Mouse (Mus musculus) c-Kit-positive CD71-positive TER-119-positive erythroid progenitor cells, embryonic 14.5 days (primary cell): ENCODE data around the gene Baiap2l1.
"Not testable (repeated sequence)": the region's sequence is repeated elsewhere in the genome, so short reads cannot be mapped to it uniquely, and the experiment has no call there.

Experiments used
- DNase-seq: peaks from one replicate; pipeline ENCODE4 v3.0.0-alpha.2; 2013; ENCODE audit warnings: low spot score

Gene Baiap2l1

GRCm38 (mm10) chr5:144351185-144351584 is 6.7 kb downstream of the Baiap2l1 start:
- no peak for DNase-seq

GRCm38 (mm10) chr5:144344592-144344991 is 13.3 kb downstream of the Baiap2l1 start:
- no peak for DNase-seq

- no peak for DNase-seq
Observed at GRCm38 (mm10) chr5:144341085-144341484, 16.8 kb downstream of the Baiap2l1 start.

GRCm38 (mm10) chr5:144338787-144339186 is 19.1 kb downstream of the Baiap2l1 start:
- DNase-seq: no peak

GRCm38 (mm10) chr5:144335357-144335756 is 22.6 kb downstream of the Baiap2l1 start:
- not testable (repeated sequence) for DNase-seq

GRCm38 (mm10) chr5:144334010-144334409 is 23.9 kb downstream of the Baiap2l1 start:
- DNase-seq: no peak

- no peak for DNase-seq
Observed at GRCm38 (mm10) chr5:144322717-144323116, 35.2 kb downstream of the Baiap2l1 start.

- DNase-seq: no peak
Observed at GRCm38 (mm10) chr5:144321681-144322080, 36.2 kb downstream of the Baiap2l1 start.

- no peak for DNase-seq
Observed at GRCm38 (mm10) chr5:144318286-144318685, 39.6 kb downstream of the Baiap2l1 start.

- DNase-seq: no peak
Observed at GRCm38 (mm10) chr5:144317426-144317825, 40.5 kb downstream of the Baiap2l1 start.

GRCm38 (mm10) chr5:144316442-144316841 is 41.5 kb downstream of the Baiap2l1 start:
- DNase-seq: no peak

GRCm38 (mm10) chr5:144314731-144315494 is 43.0 kb downstream of the Baiap2l1 start:
- no peak for DNase-seq

- DNase-seq: no peak
Observed at GRCm38 (mm10) chr5:144313335-144313734, 44.6 kb downstream of the Baiap2l1 start.

GRCm38 (mm10) chr5:144312183-144312582 is 45.7 kb downstream of the Baiap2l1 start:
- no peak for DNase-seq

GRCm38 (mm10) chr5:144308929-144309328 is 49.0 kb downstream of the Baiap2l1 start:
- no peak for DNase-seq

- DNase-seq: no peak
Observed at GRCm38 (mm10) chr5:144303071-144303470, 54.8 kb downstream of the Baiap2l1 start.

GRCm38 (mm10) chr5:144296090-144296604 is 61.8 kb downstream of the Baiap2l1 start:
- DNase-seq: no peak

GRCm38 (mm10) chr5:144295357-144295756 is 62.6 kb downstream of the Baiap2l1 start:
- no peak for DNase-seq

GRCm38 (mm10) chr5:144294908-144295307 is 63.0 kb downstream of the Baiap2l1 start:
- DNase-seq: no peak

- DNase-seq: no peak
Observed at GRCm38 (mm10) chr5:144289769-144290440, 68.0 kb downstream of the Baiap2l1 start.

- no peak for DNase-seq
Observed at GRCm38 (mm10) chr5:144288391-144288790, 69.5 kb downstream of the Baiap2l1 start.

GRCm38 (mm10) chr5:144287267-144287820 is 70.6 kb downstream of the Baiap2l1 start:
- DNase-seq: no peak
